Comparison of ENCODE assay signal across 8 mouse cellular contexts in genomic region chr2:11553471-11554400, GRCm38 (mm10). TPM values are rescaled to one million over a fixed set of nuclear protein-coding genes. Genes with fewer than 3 reads are reported as not detected.
DNase-seq lines count a peak whose midpoint lies in the region; ATAC-seq lines count a peak whose summit lies in the region.

Gene Pfkfb3 (minus strand): TSS chr2:11554077.

- H3K4me3 ChIP-seq in hindbrain, embryonic 16.5 days (ENCODE audit: low read length), result peak within 1 kb of the TSS; percentile 77

- H3K27me3 ChIP-seq in hindbrain, embryonic 16.5 days (replicated peaks; ENCODE audit: control insufficient read depth, insufficient read depth, low read length), result peaks cover 5% of the 10 kb centered on the region

- no peaks in the 10 kb centered on the region for H3K9me3 ChIP-seq in hindbrain, embryonic 16.5 days (ENCODE audit: control insufficient read depth, low read length)

- peak within 1 kb of the TSS; percentile 34; the same call in 1 of the 2 replicates for H3K27ac ChIP-seq in hindbrain, embryonic 16.5 days (ENCODE audit: low read depth, low read length)

- H3K4me1 ChIP-seq in hindbrain, embryonic 16.5 days (ENCODE audit: control insufficient read depth, insufficient read depth, low read depth, low read length), result peaks cover 7% of the 10 kb centered on the region

- H3K4me2 ChIP-seq in hindbrain, embryonic 16.5 days (ENCODE audit: low read length), result peak within 1 kb of the TSS; percentile 100

- 2% methylated on average over 63 of the region's 67 CpGs for WGBS in hindbrain, embryonic 16.5 days

- no peaks in the 10 kb centered on the region for H3K36me3 ChIP-seq in hindbrain, embryonic 16.5 days (ENCODE audit: control insufficient read depth, insufficient read depth, low read length)

- DNase-seq in Muller cell, postnatal 12 days (ENCODE audit: inconsistent ontology term), result peak; percentile 91
- DNase-seq in cerebellum, postnatal 36 days, result peak; percentile 56 to 63
- DNase-seq in gastrocnemius, adult 8-10 months (ENCODE audit: low spot score in 2 of 2), result peak; percentile 46 to 71
- peak; percentile 56 for DNase-seq in left cerebral cortex, adult 11 months (ENCODE audit: low spot score)
- peak; percentile 89 for DNase-seq in lung, postnatal 36 days
- peak; percentile 60 for DNase-seq in retina, embryonic 14.5 days (ENCODE audit: low spot score)
- peak; percentile 86 for DNase-seq in thymus, postnatal 4 days

- H3K9ac ChIP-seq in hindbrain, embryonic 16.5 days (ENCODE audit: low read depth, low read length), result peak within 1 kb of the TSS; percentile 82

- peak; percentile 87 for ATAC-seq in hindbrain, embryonic 16.5 days

RNA-seq across cellular contexts. Expression of gene Pfkfb3, which starts in this region (rescaled TPM):
- 100 to 1,000 TPM; 202 to 429 (median 324) TPM for total RNA-seq in gastrocnemius, adult 8-10 months (2022)
- polyA plus RNA-seq in hindbrain, embryonic 16.5 days (2015; fragmentation: Nextera tagmentation; extraction: Ambion mirVana), result 28.5 and 33.9 TPM in 2 replicates

Comparison
In these comparisons a context has a peak if more than half of its experiments do, and no peak if none do; other contexts are left out.
1. Peak in every context shown above with its lines: DNase-seq, ATAC-seq, H3K4me3 ChIP-seq and H3K27ac ChIP-seq.